Mouse (Mus musculus) inflammation-experienced regulatory T-cells (primary cell): Measurements from ENCODE around the gene Tceanc. TPM values are rescaled to one million over a fixed set of nuclear protein-coding genes. Genes with fewer than 3 reads are reported as not detected.

Source experiments
- polyA plus RNA-seq, 2 experiments: library from polyadenylated mRNA; unstranded; fragments of 100-300 nt; shearing (Covaris generic); gene quantifications; one replicate each; pipeline ENCODE4 v1.2.1; 2017

The Tceanc gene
- polyA plus RNA-seq = 1 to 10 TPM; 5.2 to 7.3 TPM

DNA sequence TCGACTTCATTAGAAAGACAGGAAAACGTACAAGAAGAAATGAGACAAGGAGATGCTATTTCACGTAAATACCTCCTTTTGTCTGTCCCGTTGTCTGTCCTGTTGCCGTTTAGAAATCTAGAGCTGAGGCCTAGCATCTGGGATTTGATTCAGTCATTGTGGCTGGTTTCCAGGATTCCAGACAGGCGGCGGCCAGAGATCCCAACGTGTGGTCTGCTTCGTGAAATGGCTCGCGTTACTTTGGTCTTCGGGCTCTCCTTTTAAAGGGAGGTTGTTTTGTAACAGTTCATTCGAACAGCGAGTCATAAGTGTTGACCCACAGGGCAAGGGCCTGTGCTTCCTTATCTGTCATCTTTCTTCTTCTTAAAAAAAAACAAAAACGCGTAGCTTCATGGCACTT, at the start of gene Tceanc:
Tceanc (minus strand) TSS at position 223 of the 400 bp plus-strand sequence.

DNA sequence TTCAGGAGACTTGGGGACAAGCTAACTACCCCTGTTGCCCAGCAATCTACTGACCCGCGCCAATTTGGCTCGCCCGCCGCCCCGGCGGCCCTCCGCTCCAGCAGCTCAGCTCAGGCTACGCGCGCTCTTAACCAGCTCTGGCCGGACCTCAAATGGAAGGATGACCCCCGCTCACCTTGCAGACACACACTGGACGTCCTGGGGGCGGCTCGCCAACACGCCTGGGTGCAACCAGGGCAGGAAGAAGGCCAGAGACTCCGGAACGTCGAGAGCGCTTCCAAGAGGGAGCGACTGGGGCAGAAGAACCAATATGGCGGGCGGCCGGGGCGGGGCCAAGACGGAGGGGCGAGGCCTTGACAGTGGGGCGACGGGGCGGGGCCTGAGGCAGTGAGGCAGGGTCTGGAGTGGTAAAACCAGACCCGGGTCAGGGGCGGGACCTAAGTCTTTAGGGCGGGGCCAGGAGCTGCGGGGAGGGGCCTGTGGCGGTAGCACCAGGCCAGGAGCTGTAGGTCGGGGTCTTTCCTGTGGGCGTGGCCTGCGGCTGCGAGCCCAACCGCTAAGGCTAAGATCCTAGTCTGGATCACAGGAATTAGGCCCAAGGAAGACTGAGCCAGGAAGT, 38.9 kb downstream of the Tceanc start, which contains the start of gene Rab9:
Rab9 (minus strand) TSS at position 503 of the 619 bp plus-strand sequence.

Other genes with a start within 250 kb of the Tceanc start
- gene Trappc2, start 78.0 kb downstream of the Tceanc start, polyA plus RNA-seq = 10 to 100 TPM; 22.4 to 39.4 TPM
- 10 to 100 TPM in 1 of 2 experiments, 1 to 10 TPM in 1; 9.5 to 11.2 TPM for gene Ofd1, start 77.9 kb downstream of the Tceanc start, polyA plus RNA-seq
- 10 to 100 TPM; 28.0 to 37.2 TPM for gene Rab9, start 38.7 kb downstream of the Tceanc start, polyA plus RNA-seq
- under 1 TPM; 0.06 to 0.34 TPM for gene Egfl6, start 67.2 kb upstream of the Tceanc start, polyA plus RNA-seq